Mouse (Mus musculus) liver, embryonic 14.5 days (tissue): ENCODE data around the gene Eps8.

Experiments used
- CTCF ChIP-seq: IDR thresholded peaks from 2 replicates; pipeline ENCODE4 v1.5.1; 2016; ENCODE audit warnings: antibody characterized with exemption, low read depth, control low read depth
- EP300 ChIP-seq: IDR thresholded peaks from 2 replicates; pipeline ENCODE4 v1.6.1; 2016; ENCODE audit warnings: antibody characterized with exemption, low read depth

DNA sequence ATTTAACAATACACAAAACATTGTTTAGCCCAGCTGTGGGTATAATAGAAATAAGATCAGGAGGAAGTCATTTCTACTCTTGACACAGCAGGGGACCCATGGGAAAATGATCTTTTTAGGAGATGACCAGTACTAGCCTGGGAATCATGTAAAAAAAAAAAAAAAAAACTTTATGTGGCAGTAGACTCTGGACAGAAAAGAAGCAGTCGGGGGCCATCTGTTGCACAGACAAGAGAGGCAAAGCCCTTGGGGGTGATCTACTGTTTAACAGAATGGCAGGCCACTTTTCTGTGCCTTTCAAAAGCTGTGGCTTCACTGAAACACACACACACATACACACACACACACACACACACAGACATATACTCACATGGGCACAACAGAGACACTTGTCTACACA is 159.9 kb downstream of the Eps8 start:
- TF ChIP-seq CTCF (no peak), EP300 (no peak)
